Mouse (Mus musculus): ENCODE data around the gene Camk2n1. TPM values are rescaled to one million over a fixed set of nuclear protein-coding genes. Genes with fewer than 3 reads are reported as not detected.

Camk2n1 gene
- total and polyA plus RNA-seq, 2 experiments from 2014 or later, result 29.5 to 37.5 TPM

DNA sequence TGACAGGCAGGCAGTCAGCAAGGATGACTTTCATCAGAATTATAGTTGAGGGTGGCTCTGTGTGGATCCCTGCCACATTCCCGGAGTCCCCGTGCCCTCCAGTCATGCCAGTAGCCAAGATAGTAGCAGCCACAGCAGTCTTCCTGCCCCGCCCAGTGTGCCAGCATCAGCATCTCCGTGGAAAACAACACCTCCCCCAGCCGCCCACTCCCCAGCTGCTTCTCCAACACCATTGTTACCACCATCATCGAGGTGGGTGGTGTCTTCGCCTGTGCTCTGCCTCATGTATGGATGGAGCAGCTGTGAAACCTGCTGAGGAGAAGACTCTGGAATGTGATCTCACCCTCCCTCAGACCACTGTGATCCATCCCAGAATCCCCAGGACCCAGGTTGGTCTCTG, 25.5 kb downstream of the Camk2n1 start:
- Histone ChIP-seq H3K4me1 (ENCODE audit: insufficient read depth, low read length) (no peaks in the 10 kb centered on the region), H3K36me3 (ENCODE audit: insufficient read depth, low read length) (no peaks in the 10 kb centered on the region), H3K27ac (no peak overlapping the region), H3K9ac (replicated peaks; ENCODE audit: low read length) (no peak overlapping the region), H3K4me3 (ENCODE audit: low read length) (no peak overlapping the region), H3K4me2 (ENCODE audit: low read depth, low read length) (no peak overlapping the region), H3K27me3 (ENCODE audit: insufficient read depth, low read length) (no peaks in the 10 kb centered on the region), H3K9me3 (ENCODE audit: low read length) (no peaks in the 10 kb centered on the region)
- 85% methylated on average over 7 of the region's 7 CpGs for WGBS
- DNase-seq (ENCODE audit: low spot score) (no peak), ATAC-seq (no peak)
- TF ChIP-seq CTCF (IDR thresholded peaks at IDR 0.05; ENCODE audit: low read depth), result no peak

- H3K9ac ChIP-seq (replicated peaks; ENCODE audit: low read length), result no peak overlapping the region
- DNase-seq (ENCODE audit: low spot score), result no peak
- no peak for ATAC-seq
Observed at GRCm38 (mm10) chr4:138480962-138481361, 26.8 kb downstream of the Camk2n1 start.

GRCm38 (mm10) chr4:138482721-138483120, 28.6 kb downstream of the Camk2n1 start:
- Histone ChIP-seq H3K9me3 (ENCODE audit: low read length) (no peaks in the 10 kb centered on the region), H3K4me2 (ENCODE audit: low read depth, low read length) (no peak overlapping the region), H3K9ac (replicated peaks; ENCODE audit: low read length) (no peak overlapping the region), H3K27me3 (ENCODE audit: insufficient read depth, low read length) (no peaks in the 10 kb centered on the region), H3K27ac (no peak overlapping the region), H3K36me3 (ENCODE audit: insufficient read depth, low read length) (no peaks in the 10 kb centered on the region), H3K4me1 (ENCODE audit: insufficient read depth, low read length) (0 out of 2 replicates have a peak, but pooled peaks cover 1% of the 10 kb centered on the region), H3K4me3 (ENCODE audit: low read length) (no peak overlapping the region)
- DNase-seq (ENCODE audit: low spot score), result no peak
- no peak for ATAC-seq
- 63% methylated on average over 8 of the region's 8 CpGs for WGBS
- no peak for TF ChIP-seq CTCF (IDR thresholded peaks at IDR 0.05; ENCODE audit: low read depth)

More at GRCm38 (mm10) chr4:138480962-138481361, 26.8 kb downstream of the Camk2n1 start:
- WGBS, result 52% methylated on average over 9 of the region's 9 CpGs
- H3K36me3 ChIP-seq (ENCODE audit: insufficient read depth, low read length), result no peaks in the 10 kb centered on the region
- no peak overlapping the region for H3K4me2 ChIP-seq (ENCODE audit: low read depth, low read length)
- TF ChIP-seq CTCF (IDR thresholded peaks at IDR 0.05; ENCODE audit: low read depth), result no peak
- H3K9me3 ChIP-seq (ENCODE audit: low read length), result no peaks in the 10 kb centered on the region
- no peak overlapping the region for H3K27ac ChIP-seq
- no peaks in the 10 kb centered on the region for H3K4me1 ChIP-seq (ENCODE audit: insufficient read depth, low read length)
- H3K27me3 ChIP-seq (ENCODE audit: insufficient read depth, low read length), result no peaks in the 10 kb centered on the region
- no peak overlapping the region for H3K4me3 ChIP-seq (ENCODE audit: low read length)

GRCm38 (mm10) chr4:138488241-138488640, 34.1 kb downstream of the Camk2n1 start:
- H3K27me3 ChIP-seq (ENCODE audit: insufficient read depth, low read length), result no peaks in the 10 kb centered on the region
- TF ChIP-seq CTCF (IDR thresholded peaks at IDR 0.05; ENCODE audit: low read depth), result no peak
- H3K4me2 ChIP-seq (ENCODE audit: low read depth, low read length), result no peak overlapping the region
- no peak overlapping the region; the same call in 1 of the 2 replicates for H3K27ac ChIP-seq
- ATAC-seq, result no peak
- no peak overlapping the region for H3K9ac ChIP-seq (replicated peaks; ENCODE audit: low read length)
- WGBS, result 27% methylated on average over 8 of the region's 8 CpGs
- H3K4me3 ChIP-seq (ENCODE audit: low read length), result no peak overlapping the region
- no peak for DNase-seq (ENCODE audit: low spot score)
- H3K36me3 ChIP-seq (ENCODE audit: insufficient read depth, low read length), result no peaks in the 10 kb centered on the region
- no peaks in the 10 kb centered on the region for H3K9me3 ChIP-seq (ENCODE audit: low read length)
- H3K4me1 ChIP-seq (ENCODE audit: insufficient read depth, low read length), result peaks cover 10% of the 10 kb centered on the region; the same call in 1 of the 2 replicates

DNA sequence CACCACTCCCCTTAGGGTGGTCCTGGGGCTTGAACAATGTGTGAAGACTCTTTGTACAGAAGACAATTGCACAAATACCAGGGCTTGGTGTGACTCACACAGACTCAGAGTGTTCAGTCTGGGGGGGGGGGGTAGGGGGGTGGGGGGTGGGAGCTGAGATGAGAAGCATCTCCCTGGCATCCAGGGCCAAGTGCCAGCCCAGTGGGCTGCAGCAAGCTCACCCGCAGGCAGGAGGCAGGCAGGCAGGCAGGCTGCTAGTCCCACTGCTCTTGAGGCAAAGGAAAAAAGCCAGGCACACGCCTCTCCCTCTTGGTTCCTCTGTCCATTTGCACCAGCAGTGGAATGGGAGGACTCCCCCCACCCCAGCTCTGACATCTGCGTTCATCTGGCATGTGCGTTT, 37.0 kb downstream of the Camk2n1 start:
- Histone ChIP-seq H3K9me3 (ENCODE audit: low read length) (no peaks in the 10 kb centered on the region), H3K4me3 (ENCODE audit: low read length) (no peak overlapping the region), H3K27ac (no peak overlapping the region), H3K4me2 (ENCODE audit: low read depth, low read length) (no peak overlapping the region), H3K36me3 (ENCODE audit: insufficient read depth, low read length) (no peaks in the 10 kb centered on the region), H3K4me1 (ENCODE audit: insufficient read depth, low read length) (peaks cover 38% of the 10 kb centered on the region), H3K27me3 (ENCODE audit: insufficient read depth, low read length) (no peaks in the 10 kb centered on the region), H3K9ac (replicated peaks; ENCODE audit: low read length) (no peak overlapping the region)
- no peak for TF ChIP-seq CTCF (IDR thresholded peaks at IDR 0.05; ENCODE audit: low read depth)
- DNase-seq (ENCODE audit: low spot score) (peak; percentile 46), ATAC-seq (no peak)
- WGBS, result 52% methylated on average over 4 of the region's 4 CpGs

DNA sequence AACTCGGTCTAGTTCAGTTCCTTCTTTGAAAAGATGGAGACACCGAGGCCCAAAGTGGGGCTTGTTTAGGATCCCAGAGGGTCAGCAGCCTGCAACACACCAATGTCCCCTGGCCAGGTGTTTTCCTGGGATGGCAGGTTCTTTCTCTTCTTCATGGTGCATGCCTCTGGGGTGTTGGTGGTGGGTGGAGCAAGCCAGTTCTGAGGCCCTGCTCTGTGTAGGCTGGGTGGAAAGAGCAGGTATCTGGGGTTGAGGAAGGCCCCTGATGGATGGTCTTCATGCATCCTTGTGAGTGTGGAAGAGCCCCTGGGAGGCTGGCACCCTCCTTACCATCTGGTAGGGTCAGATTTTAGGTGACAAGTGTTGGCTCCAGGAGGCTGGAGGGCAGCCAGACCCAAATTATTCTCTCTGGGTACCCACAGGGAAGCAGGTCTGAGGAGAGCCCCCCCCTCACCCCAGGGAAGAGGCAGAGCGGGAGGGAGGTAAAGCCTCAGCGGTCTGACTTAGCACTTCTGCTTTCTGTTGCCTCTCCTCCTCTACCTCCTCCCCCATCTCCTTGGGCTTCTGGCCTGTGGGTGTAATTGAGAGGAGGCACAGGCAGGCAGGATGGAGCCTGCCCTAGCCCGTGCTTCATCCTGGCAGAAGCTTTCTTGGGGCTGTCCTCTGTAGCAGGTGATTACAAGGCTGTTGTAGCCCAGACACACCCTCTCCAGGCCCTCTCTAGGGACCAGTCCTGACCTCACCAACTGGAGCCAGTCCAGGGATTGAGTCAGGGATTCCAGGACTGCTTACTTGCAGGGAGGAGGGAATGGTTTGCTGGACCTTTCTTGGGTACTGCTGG, 39.3 kb downstream of the Camk2n1 start:
- Histone ChIP-seq H3K4me1 (ENCODE audit: insufficient read depth, low read length) (peaks cover 33% of the 10 kb centered on the region), H3K4me2 (ENCODE audit: low read depth, low read length) (no peak overlapping the region), H3K36me3 (ENCODE audit: insufficient read depth, low read length) (no peaks in the 10 kb centered on the region), H3K27me3 (ENCODE audit: insufficient read depth, low read length) (no peaks in the 10 kb centered on the region), H3K9ac (replicated peaks; ENCODE audit: low read length) (no peak overlapping the region), H3K4me3 (ENCODE audit: low read length) (no peak overlapping the region), H3K27ac (0 out of 2 replicates have a peak overlapping the region, but pooled peaks have one; percentile 11), H3K9me3 (ENCODE audit: low read length) (no peaks in the 10 kb centered on the region)
- ATAC-seq (no peak; the same call in 1 of the 2 replicates), DNase-seq (ENCODE audit: low spot score) (peak; percentile 47)
- WGBS, result 45% methylated on average over 5 of the region's 5 CpGs
- no peak for TF ChIP-seq CTCF (IDR thresholded peaks at IDR 0.05; ENCODE audit: low read depth)

DNA sequence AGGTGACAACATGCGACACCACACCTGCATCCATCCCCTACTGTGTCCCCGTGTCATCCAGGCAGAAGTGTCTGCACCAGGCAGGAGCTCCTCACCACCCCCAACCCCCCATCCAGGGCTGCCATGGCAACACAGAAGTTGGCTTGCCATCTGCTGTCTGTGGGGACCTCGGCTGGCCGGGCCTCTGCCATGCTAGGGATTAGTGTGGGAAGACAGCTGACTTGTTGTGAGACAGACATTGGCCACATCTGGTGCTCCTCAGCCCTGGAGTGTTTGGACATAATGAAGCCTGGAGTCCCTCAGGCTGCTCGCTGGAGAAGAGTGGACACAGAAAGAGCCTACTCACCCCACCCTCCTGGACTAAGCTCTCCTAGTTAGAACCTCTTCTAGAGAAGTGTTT, 40.8 kb downstream of the Camk2n1 start:
- Histone ChIP-seq H3K27ac (peak overlapping the region; percentile 46; the same call in 1 of the 2 replicates), H3K4me3 (ENCODE audit: low read length) (no peak overlapping the region), H3K4me2 (ENCODE audit: low read depth, low read length) (no peak overlapping the region; the same call in 1 of the 2 replicates), H3K27me3 (ENCODE audit: insufficient read depth, low read length) (no peaks in the 10 kb centered on the region), H3K4me1 (ENCODE audit: insufficient read depth, low read length) (peaks cover 31% of the 10 kb centered on the region), H3K9me3 (ENCODE audit: low read length) (no peaks in the 10 kb centered on the region), H3K36me3 (ENCODE audit: insufficient read depth, low read length) (no peaks in the 10 kb centered on the region), H3K9ac (replicated peaks; ENCODE audit: low read length) (no peak overlapping the region)
- no peak for TF ChIP-seq CTCF (IDR thresholded peaks at IDR 0.05; ENCODE audit: low read depth)
- 13% methylated on average over 5 of the region's 5 CpGs for WGBS
- ATAC-seq (peak; percentile 83), DNase-seq (ENCODE audit: low spot score) (peak; percentile 82)

Measured in hindbrain, postnatal 0 days (tissue).